Mouse (Mus musculus): ENCODE results near the gene Qpct.

The Qpct gene

GRCm38 (mm10) chr17:79051606-79052005 is at the start of gene Qpct:
Gene Qpct (plus strand): TSS chr17:79051906.
- no peak for DNase-seq (ENCODE audit: extremely low spot score, low read depth, low spot score)

GRCm38 (mm10) chr17:79013625-79014024 is 38.1 kb upstream of the Qpct start:
- DNase-seq (ENCODE audit: extremely low spot score, low read depth, low spot score) = no peak

- no peak for DNase-seq (ENCODE audit: extremely low spot score, low read depth, low spot score)
Observed at GRCm38 (mm10) chr17:79014911-79015685, 36.6 kb upstream of the Qpct start.

GRCm38 (mm10) chr17:79015831-79016230 is 35.9 kb upstream of the Qpct start:
- no peak for DNase-seq (ENCODE audit: extremely low spot score, low read depth, low spot score)

GRCm38 (mm10) chr17:79018422-79018821 is 33.3 kb upstream of the Qpct start:
- no peak for DNase-seq (ENCODE audit: extremely low spot score, low read depth, low spot score)

- DNase-seq (ENCODE audit: extremely low spot score, low read depth, low spot score) = no peak
Observed at GRCm38 (mm10) chr17:79019726-79020207, 31.9 kb upstream of the Qpct start.

GRCm38 (mm10) chr17:79020208-79020983 is 31.3 kb upstream of the Qpct start, which contains the start of gene Prkd3:
Gene Prkd3 (minus strand): TSS chr17:79020816.
- no peak for DNase-seq (ENCODE audit: extremely low spot score, low read depth, low spot score)

- DNase-seq (ENCODE audit: extremely low spot score, low read depth, low spot score) = no peak
Observed at GRCm38 (mm10) chr17:79020984-79021335, 30.7 kb upstream of the Qpct start.

GRCm38 (mm10) chr17:79022746-79023145 is 29.0 kb upstream of the Qpct start:
- DNase-seq (ENCODE audit: extremely low spot score, low read depth, low spot score) = peak; percentile 92

GRCm38 (mm10) chr17:79024544-79024943 is 27.2 kb upstream of the Qpct start:
- no peak for DNase-seq (ENCODE audit: extremely low spot score, low read depth, low spot score)

- no peak for DNase-seq (ENCODE audit: extremely low spot score, low read depth, low spot score)
Observed at GRCm38 (mm10) chr17:79029226-79029625, 22.5 kb upstream of the Qpct start.

- DNase-seq (ENCODE audit: extremely low spot score, low read depth, low spot score) = no peak
Observed at GRCm38 (mm10) chr17:79031569-79031968, 20.1 kb upstream of the Qpct start.

- DNase-seq (ENCODE audit: extremely low spot score, low read depth, low spot score) = no peak
Observed at GRCm38 (mm10) chr17:79032782-79033181, 18.9 kb upstream of the Qpct start.

GRCm38 (mm10) chr17:79039660-79040059 is 12.0 kb upstream of the Qpct start:
- DNase-seq (ENCODE audit: extremely low spot score, low read depth, low spot score) = no peak

- DNase-seq (ENCODE audit: extremely low spot score, low read depth, low spot score) = no peak
Observed at GRCm38 (mm10) chr17:79043705-79044104, 8.0 kb upstream of the Qpct start.

- no peak for DNase-seq (ENCODE audit: extremely low spot score, low read depth, low spot score)
Observed at GRCm38 (mm10) chr17:79052088-79052812, 544 bp downstream of the Qpct start.

GRCm38 (mm10) chr17:79058271-79058670 is 6.6 kb downstream of the Qpct start:
- no peak for DNase-seq (ENCODE audit: extremely low spot score, low read depth, low spot score)

GRCm38 (mm10) chr17:79060221-79060620 is 8.5 kb downstream of the Qpct start:
- no peak for DNase-seq (ENCODE audit: extremely low spot score, low read depth, low spot score)

- no peak for DNase-seq (ENCODE audit: extremely low spot score, low read depth, low spot score)
Observed at GRCm38 (mm10) chr17:79064250-79064649, 12.5 kb downstream of the Qpct start.

- DNase-seq (ENCODE audit: extremely low spot score, low read depth, low spot score) = no peak
Observed at GRCm38 (mm10) chr17:79068581-79068980, 16.9 kb downstream of the Qpct start.

- DNase-seq (ENCODE audit: extremely low spot score, low read depth, low spot score) = no peak
Observed at GRCm38 (mm10) chr17:79069019-79069418, 17.3 kb downstream of the Qpct start.
